Mouse (Mus musculus): ENCODE results near the gene Ercc8. TPM values are rescaled to one million over a fixed set of nuclear protein-coding genes. Genes with fewer than 3 reads are reported as not detected.

Ercc8 gene
- total RNA-seq (2021), result 10 to 100 TPM; 16.8 to 17.8 TPM

DNA sequence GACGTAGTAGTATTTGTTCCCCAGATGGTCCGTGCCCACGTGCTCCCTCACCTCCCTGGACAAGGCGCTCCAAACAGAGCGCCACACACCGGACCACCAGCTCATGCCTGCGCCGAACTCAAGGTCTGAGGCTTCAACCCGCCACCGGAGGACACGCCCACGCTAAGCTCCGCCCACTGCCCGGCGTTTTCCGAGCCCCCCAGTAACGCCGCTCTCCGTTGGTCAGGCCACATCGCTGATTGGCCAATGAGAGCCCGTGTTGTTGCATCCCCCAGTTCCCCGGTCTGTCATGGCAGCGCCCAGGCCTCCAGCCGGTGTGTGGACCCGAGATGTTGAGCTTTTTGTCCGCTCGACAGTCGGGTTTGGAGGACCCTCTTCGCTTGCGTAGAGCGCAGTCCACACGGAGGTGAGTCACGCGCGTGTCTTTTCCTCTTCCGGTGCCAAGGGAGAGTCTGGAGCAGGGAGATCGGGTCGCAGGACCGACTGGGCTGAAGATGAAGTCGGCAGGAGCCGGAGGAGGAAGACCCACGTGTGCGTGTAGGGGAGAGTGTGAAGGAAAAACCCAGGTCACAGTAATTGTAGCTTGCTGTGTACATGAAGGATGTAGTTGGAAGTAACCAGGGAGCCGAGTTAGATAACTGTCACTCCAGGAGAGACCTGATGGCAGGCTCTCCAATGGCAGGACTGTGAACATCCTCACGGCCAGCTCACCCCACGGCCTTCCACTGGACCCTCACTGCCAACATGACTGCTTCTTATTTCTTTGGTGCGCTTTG, at the start of gene Ercc8, which contains the start of gene Ndufaf2:
TSS of gene Ercc8 (plus strand) at position 267 of the 776 bp plus-strand sequence.
TSS of gene Ndufaf2 (minus strand) at position 159 of the 776 bp plus-strand sequence.
- peak; percentile 95 for DNase-seq

DNA sequence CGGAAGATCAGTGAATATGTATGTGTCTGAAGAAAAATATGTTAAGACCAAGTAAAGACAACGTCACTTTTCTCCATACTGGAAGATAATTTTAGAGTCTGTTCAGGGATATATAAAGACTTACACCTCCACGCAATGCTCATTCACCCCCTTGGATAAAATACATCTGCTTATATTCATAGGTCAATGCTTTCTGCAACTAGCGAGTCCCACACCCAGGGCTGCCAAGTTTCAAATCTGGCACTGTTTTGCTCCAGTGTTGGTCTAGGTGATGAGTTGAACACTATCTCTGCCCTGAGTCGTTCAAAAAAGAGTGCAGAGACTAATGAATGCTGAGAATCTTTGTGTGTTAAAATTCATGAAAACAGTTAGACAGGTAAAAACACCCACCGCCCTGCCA, 47.6 kb upstream of the Ercc8 start:
- DNase-seq, result no peak

DNA sequence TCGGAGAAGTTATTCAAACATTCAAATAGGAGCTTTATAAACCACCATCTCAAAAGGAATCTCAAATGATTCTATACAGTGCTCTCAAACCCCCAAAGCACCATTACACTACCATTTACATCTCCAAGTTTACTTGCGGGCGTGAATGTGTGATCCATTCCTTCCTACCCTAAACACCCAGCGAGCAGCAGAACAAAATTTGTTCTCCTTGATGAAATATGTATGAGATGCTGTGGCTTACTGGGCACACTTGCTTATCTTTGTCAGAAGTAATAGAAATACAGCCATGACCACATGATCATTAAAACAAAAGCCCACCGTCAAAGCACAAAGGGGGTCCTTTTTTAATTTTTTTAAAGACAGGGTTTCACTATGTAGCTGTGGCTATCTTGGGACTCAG, 45.0 kb upstream of the Ercc8 start:
- no peak for DNase-seq

DNA sequence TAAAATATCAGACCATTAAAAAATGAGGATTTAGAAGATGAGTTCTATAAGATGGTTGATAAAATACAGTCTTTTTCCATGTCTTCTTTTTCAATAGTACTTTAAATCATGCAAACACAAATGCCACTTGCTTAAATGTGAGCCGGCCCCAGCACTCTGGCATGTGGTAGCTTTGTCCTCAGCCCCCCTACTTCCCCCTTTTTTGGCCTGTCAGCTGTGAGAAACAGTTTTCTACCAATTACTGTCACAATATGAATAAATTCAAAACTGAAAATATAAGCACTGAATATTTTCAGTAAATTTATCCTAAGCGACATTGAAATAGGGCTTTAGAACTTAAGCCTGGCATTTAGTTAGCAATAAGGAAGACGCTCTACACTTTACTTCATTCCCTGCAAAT, 44.3 kb upstream of the Ercc8 start:
- DNase-seq, result no peak

DNA sequence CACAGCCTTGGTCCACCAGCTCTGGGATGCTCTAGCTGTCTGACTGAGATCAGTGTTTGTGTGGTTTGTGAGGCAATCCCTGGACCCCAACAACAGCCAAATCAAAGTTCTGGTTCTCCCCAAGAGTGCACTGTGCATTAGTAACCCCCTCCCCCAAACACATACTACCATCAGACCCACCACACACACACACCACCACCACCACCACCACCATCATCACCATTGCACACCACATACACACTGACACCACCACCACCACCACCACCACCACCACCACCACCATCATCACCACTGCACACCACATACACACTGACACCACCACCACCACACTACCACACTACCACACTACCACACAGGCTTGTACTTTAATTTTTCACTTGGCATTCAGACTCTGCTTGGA, 40.9 kb upstream of the Ercc8 start:
- no peak for DNase-seq

DNA sequence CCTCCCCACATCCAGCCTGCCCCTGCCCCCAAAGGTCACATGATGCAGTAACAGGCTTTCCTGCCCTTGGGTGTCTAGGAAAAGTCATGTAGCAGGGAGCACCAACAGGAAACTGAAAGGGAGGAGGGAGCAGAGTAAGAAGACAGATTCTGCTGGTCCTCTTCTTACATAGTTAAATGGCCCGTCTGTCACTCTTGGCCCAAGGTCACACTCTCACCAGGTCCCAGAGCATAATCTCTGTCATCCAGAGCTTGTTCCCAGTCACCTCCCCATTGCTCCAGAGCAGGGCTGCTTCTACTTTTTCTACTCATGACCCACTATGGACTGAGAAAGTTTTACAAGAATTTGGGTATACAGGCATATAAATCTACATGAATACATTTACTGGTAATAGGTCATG, 40.3 kb upstream of the Ercc8 start:
- DNase-seq, result no peak

DNA sequence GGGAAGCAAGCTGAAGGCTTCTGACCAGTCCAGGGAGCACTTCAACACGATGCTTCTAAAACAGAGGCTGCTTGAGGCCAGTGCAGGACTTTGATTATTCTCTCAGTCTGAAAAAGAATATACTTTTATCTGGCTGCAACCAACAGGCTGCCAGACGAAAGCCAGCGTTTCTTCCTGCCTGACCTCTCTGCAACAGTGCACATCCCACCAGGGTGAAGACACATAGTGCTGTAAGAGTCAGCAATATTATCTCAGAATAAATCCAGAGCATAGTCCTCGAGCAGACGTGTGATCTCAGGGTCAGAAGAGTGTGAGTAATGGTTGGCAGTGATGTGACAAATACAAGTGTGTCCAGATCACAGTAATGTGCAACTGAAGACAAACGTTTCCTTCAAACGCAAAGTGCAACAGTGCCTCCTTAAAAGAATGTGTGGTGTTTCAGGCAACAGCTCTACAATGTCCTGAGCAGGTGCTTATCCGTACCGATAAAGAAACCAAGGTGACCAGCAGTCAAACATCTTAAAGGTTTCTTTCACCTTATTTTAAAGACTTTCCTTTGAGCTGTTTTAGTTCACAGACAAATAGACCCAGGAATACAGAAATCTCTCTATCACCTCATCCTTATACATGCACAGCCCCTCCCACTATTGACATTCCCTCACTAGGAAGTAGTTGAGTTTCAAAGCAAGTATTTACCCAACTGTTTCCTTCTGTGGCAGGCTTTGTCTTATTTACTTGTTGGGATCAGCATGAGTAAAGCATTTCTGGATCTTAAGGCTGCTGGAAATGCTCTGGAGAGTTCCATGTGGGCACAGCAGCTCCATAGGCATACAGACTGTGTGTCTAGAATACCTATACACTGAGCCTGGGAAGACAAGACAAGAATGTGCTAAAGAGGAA, 38.9 kb upstream of the Ercc8 start:
- DNase-seq, result no peak

DNA sequence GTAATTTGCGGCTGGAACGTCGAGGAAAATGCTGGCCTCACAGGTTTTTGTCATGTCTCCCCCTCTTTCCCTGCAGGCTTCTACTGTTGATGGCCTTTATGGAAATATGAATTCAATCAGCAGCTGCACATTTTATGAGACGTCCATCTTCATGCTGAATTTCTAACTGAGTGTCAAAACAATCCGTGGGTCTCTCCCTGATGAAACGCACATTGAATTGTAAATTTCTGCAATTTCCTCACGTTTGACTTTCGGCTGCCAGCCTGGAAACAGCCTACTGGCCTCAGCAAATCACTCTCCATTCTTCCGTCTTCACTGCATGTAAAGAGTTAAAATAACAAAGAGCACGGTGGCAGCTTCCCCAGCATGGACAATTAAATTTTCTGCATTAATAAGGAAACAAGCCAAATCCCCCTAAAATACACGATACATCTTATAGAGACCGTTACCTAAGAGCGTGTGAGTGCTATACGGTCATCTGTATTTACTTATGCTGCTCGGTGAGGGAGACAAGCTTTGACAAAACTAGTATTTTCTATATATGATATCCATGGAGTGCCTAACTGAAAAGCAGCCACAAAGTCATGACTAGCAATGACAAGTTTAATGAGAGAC, 35.3 kb upstream of the Ercc8 start:
- no peak for DNase-seq

DNA sequence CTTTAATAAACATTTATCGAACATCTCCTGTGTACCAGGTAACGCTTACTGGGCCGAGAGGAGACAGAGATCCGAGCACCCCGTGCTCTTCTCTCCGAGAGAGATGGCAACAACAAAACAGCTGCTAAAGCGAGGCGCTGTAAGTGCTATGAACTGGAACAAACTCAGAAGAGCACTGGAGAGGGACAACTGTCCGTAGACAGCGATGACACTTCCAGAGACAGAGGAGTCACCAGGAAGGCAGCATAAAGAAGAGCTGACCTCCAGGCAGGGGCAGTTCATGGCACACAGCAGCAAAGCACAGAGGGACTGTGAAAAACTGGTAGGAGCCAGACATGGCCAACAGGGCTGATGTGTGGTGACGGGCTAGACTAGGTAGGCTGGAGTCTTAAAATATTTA, 34.4 kb upstream of the Ercc8 start:
- DNase-seq, result no peak

DNA sequence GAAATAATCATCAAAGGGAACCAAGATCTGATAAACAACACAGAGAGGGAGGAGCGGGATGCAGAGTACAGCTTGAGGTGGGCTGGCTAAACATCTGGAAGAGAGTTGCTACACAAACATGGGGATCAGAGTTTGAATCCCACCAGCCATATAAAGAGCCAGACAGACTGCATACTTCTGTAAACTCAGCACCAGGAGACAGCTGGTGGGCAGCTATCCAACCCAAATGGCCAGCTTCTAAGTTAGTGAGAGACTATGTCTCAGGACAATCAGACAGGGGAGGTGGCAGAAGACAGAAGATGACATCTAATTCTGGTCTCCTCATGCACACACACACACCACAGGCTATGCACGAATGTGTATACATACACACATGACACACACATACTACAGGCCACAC, 32.3 kb upstream of the Ercc8 start:
- no peak for DNase-seq

DNA sequence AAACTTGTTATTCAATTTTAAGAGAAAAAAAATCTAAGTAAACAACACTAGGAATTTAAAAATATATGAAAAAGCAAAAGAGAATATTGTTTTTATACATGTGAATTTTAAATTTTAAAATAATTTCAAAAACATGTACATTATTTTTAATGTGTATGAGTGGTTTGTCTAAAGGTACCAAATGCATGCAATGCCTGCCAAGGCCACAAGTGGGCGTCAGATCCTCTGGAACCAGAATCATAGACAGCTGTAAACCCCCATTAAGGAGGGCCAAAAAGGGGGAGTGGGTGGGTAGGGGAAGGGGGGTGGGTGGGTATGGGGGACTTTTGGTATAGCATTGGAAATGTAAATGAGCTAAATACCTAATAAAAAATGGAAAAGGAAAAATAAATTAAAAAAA, 31.4 kb upstream of the Ercc8 start:
- DNase-seq, result no peak

DNA sequence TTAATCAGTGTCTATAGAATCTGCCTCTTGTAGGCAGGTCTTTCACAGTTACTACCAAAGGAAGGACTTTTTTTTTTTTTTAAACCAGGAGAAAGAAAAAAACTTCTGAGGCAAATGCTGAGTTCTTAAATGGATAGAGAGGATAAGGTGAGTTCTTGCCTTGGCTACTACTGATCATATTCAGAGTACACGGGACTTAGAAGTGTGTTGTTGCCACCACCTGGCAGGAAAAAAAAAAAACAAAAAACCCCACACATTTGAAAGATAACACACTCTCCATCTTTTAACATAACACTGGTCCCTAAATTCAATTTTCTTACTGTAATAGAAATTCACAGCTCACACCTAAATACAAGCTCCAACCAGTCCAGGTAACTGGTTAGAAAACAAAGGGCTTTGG, 30.6 kb upstream of the Ercc8 start:
- no peak for DNase-seq

DNA sequence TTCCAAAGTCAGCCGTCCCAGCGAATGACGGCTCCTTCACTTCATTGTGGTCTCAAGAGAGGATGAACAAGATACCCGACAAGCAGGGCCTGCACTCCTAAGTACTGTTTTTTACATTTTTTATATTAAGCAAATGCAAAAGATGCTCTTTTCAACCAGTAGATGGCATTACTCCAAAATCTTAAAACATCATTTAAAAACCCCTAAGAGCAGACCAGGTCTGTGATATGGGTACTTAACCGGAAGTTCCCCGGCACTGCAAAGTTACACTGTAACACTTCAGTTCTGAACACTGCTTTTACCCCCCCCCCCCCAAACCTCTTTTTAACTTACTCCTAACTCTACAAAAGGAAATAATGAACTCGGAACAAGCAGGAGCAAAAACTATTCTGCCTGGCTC, 29.5 kb upstream of the Ercc8 start:
- no peak for DNase-seq

DNA sequence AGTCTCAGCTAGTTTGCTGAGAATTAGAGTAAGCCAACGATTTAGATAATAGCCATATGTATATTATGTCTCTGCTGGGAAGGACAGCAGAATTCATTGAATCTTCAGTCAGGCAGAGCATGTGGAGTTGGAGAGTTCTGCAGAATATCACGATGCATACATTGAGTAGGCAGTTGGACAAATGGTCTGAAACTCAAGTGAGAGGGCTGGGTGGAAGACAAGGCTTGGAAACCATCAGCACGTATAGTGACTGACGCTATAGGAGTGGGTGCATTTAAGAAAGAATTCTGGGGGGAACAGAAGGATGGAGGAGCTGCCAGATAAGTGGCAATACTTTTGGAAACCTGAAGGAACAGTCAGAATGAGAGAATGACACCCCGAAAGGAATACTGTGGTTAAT, 27.8 kb upstream of the Ercc8 start:
- no peak for DNase-seq

DNA sequence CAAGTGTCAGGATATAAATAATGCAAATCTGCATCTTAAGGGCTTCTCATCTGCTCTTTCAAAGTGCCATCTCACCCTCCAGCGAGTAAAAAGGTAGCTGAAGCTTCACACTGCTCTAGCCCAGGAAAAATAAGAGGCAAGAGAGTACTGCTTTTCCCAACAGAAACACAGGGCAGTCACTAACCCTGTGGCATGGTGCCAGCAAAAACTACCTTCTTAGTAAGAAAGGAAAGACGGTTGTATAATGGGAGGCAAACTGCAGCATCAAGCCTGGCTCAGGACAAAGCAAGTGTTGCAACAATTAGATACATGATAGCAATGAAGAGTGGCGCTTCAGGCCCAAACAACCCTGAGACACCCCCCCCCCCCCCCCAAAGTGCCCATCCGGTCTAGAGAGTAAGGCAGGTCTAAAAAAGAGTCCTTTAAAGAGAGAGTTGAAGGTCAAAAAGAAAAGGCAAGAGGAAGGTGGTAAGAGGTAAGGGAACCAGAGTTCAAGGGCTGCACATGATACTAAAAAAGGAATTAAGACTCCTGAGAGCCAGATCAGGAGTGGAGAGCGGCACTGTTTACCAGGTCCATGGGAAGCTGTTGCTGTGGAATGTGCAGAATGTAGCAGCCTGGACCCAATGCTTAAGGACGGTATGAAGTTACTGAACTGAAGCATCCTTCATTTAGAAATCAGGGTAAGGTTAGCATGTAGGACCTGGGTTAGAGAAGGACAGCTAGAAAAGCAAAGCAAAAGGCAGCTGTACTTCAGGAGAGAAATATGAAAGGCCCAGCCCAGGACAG, 26.3 kb upstream of the Ercc8 start:
- DNase-seq, result no peak

DNA sequence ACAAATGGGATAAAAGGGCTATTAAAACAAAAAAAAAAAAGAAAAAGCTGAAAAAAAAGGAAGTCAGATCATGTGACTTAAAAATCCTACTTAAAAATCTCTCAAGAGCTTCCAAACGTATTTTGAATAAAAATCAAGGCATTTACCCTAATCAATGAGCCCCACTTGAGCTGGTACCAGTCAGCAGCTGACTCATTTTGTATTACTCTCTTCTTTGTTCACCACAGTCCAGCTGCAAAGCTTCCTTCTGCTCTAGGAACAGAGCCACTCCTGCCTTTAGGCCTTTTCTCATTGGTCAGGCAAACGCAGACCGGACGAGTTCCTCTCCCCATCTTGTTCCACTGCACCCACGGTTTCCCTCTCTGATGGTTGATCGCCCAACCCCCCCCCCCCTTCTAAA, 22.9 kb upstream of the Ercc8 start:
- no peak for DNase-seq

DNA sequence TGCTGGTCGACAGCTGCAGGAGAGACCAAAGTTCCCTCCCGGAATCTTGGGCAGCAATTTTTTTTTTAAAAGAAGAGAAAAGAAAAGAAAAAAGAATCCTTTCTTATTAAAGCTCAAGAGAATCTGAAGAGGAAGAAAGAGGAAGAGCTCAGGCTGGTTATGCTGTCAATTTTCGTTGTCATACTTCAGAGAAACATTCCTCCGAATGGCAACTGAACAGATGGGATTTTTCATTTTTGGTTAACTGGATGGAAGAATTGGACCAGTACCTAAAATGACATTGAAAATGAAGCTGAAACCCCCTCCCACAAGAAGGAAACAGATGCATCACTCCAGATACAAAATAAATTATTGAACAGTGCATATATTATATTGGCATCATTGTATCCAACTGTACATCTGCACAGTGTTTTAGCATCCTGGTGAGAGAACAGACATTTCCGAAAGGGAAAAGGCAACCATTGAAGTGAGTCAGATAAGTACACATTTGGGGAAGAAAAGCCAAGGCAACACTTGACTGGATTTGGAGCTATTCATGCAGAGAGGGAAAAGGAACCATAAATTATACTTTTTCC, 20.0 kb upstream of the Ercc8 start:
- DNase-seq, result no peak

DNA sequence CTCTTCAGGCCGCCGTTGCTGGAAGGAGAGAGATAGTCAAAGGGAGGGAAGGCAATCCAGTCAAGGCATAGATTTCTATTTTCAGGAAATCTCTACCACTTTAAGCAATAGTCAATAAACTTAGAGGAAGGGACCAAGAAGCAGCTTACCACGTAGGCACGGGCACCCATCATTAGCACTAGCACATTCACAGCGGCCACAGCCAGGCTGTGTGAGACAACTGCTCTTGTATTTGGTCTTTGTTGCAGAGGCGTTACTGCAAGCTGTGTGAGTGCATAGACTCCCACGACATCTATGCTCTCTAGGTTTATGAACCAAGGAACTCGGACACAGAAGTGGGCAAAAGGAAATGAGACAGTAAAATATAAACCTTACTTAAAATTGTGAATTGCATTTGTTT, 14.4 kb upstream of the Ercc8 start:
- no peak for DNase-seq

DNA sequence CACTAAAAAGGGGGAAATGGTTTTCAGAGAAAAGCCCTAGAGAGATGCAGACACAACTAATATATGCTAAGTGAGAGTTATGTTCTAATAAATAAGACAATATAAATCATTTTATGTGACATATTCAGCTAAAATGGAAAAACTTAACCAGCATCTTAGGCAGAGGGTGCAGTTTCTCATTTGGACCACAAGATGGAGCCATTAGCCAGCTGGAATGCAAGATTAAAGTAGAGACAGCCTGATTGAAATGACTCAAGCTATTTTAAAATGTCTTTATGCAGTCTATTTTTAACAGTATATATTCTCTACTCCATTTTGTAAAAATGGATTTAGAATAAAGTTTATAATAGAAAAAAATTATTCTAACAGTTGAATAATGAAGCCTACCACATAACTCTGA, 6.7 kb upstream of the Ercc8 start:
- no peak for DNase-seq

DNA sequence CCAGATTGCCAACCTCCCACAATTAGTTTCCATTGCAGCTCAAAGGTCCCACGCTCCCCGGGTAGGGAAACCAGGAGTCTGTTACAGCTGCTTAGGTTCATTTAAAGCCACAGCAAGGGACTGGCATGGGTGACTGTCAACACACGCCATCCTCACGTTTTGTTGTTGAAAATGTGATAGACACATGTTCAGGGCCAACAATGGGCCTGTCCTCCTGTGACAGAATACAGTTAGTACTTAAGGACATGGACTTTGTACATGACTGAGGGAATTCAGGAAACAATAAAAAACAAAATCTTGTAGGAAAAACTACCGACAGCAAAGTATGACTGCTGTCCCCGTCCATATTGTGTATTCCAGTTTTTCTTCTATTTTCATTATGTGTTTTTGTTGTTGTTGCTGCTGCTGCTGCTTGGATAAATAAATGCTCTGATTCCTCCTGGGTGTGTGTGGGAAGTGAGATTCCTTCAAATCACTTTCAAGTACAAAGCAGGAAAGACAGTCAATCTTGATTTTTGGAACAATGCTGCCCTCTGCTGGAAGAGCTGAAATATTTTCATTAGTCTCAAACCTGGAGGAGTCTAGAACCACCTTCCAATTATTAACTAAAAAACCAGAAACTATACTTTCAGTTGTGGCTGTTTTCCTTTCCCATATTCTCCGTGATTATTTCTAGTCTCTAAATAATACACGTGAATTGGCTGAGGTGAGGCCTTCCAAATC, 5.7 kb upstream of the Ercc8 start:
- peak in 1 of 2 experiments; percentile 65 for DNase-seq

DNA sequence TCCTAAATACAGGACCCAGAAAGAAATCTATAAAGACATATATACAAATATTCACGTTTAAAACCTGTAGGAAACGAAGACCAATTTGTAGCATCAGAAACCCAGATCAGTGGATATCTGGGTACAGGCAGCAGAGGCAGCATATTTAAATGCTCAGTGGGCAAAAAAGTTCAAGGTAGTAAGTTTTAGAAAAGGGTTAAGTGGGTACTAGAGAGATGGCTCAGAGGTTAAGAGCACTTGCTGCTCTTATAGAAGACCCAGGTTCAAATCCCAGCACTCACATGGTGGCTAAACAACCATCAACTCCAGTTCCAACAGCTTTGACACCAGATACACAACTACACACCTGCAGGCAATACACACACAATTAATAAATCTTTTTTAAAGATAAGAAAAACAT, 1.4 kb upstream of the Ercc8 start:
- no peak for DNase-seq

All from layer of hippocampus, postnatal 36 days (tissue).